Mouse (Mus musculus) heart, adult 10 weeks (tissue): Measurements from ENCODE around the gene Pnmal1. TPM values are rescaled to one million over a fixed set of nuclear protein-coding genes. Genes with fewer than 3 reads are reported as not detected.

Experiments used
- polyA plus RNA-seq: library from polyadenylated mRNA; stranded (reverse); fragments of 350-450 nt; fragmentation: Illumina TruSeq; extraction: RNeasy Lipid Tissue Mini Kit (QIAGEN cat#74804); gene quantifications from one replicate; pipeline ENCODE4 v1.2.3, GENCODE M21; 2014; ENCODE audit warnings: low read depth, low replicate concordance

Gene Pnmal1
- 0.10 TPM for polyA plus RNA-seq

GRCm38 (mm10) chr7:16959539-16960187 is at the start of gene Pnmal1:
Gene Pnmal1, plus strand, starts transcription at chr7:16959679.

GRCm38 (mm10) chr7:16924037-16924834 is 35.2 kb upstream of the Pnmal1 start, which contains the start of gene Calm3:
Gene Calm3, minus strand, starts transcription at chr7:16924114.

GRCm38 (mm10) chr7:16944061-16944807 is 15.2 kb upstream of the Pnmal1 start, which contains the start of gene Pnmal2:
Gene Pnmal2, plus strand, starts transcription at chr7:16944682.

DNA sequence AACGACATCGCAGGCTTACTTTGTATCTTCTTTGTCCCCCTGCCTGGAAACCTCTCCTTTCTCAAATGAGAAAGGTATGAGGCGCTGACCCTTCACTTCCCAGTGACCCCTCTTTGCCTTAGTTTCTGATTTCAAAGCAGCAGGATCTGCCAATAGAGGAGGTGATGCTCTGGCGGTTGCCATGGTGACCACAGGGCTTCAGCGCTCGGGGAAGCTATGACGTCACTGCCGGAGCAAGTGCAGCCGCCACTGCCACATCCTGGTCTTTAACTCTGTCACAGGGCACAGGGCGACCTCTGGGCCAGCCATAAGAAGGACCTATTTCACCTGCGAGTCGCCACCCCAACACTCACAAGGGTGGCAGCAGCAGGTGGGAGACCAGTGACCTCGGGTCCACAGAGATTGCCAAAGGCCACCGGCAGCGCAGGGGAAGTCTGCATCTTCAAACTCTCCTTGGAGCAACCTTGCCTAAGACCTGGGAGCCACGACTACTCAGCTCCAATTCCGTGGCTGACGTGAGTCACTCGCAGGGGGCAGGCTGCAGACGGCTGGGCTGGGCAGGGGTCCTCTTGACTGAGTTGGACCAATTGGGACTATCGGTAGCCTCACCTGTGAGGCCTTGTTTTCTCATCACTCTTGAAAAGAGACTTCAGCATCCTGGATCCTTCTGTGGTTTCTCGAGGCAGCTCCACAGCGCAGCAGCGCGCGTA is 23.5 kb downstream of the Pnmal1 start, which contains the start of gene Gm42372:
Gm42372 (plus strand) TSS at position 228 of the 710 bp plus-strand sequence.

DNA sequence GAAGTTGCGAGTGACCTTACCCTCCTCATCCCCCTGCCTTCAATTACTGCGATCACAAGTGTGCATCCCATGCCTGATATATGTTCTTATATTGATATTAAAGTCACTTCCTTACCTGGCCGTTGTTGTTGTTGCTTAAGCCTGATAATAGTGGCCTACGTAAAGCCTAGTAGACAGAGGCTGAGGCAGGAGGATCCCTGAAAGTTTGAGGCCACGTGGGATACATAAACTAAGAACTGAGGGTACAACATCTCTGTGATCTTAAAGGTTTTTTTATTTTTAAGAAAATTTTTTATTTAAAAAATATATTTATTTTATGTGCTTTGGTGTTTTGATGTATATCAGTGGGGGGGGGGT is 33.0 kb downstream of the Pnmal1 start, which contains the start of gene Ccdc8:
Ccdc8 (plus strand) TSS at position 258 of the 357 bp plus-strand sequence.

Other genes with a start within 250 kb of the Pnmal1 start
- not detected for gene Ceacam9, start 237.8 kb upstream of the Pnmal1 start, polyA plus RNA-seq
- gene Ap2s1, start 221.3 kb upstream of the Pnmal1 start, polyA plus RNA-seq, result 101 TPM
- 27.6 TPM for gene Slc1a5, start 178.3 kb upstream of the Pnmal1 start, polyA plus RNA-seq
- gene Strn4, start 143.8 kb upstream of the Pnmal1 start, polyA plus RNA-seq, result 57.6 TPM
- 41.3 TPM for gene Fkrp, start 142.9 kb upstream of the Pnmal1 start, polyA plus RNA-seq
- gene Prkd2, start 116.8 kb upstream of the Pnmal1 start, polyA plus RNA-seq, result 16.4 TPM
- gene Dact3, start 84.4 kb upstream of the Pnmal1 start, polyA plus RNA-seq, result 9.5 TPM
- gene Gng8, start 67.9 kb upstream of the Pnmal1 start, polyA plus RNA-seq, result 3.7 TPM
- 3.4 TPM for gene Ptgir, start 53.2 kb upstream of the Pnmal1 start, polyA plus RNA-seq
- gene Calm3, start 35.6 kb upstream of the Pnmal1 start, polyA plus RNA-seq, result 115 TPM
- 3.4 TPM for gene Pnmal2, start 15.0 kb upstream of the Pnmal1 start, polyA plus RNA-seq
- gene Gm42372, start 23.4 kb downstream of the Pnmal1 start, polyA plus RNA-seq, result not detected
- 3.9 TPM for gene Ccdc8, start 33.0 kb downstream of the Pnmal1 start, polyA plus RNA-seq
- gene Ppp5c, start 68.2 kb downstream of the Pnmal1 start, polyA plus RNA-seq, result 78.9 TPM
- gene Hif3a, start 102.7 kb downstream of the Pnmal1 start, polyA plus RNA-seq, result 0.84 TPM
- gene Psg16, start 114.4 kb downstream of the Pnmal1 start, polyA plus RNA-seq, result not detected
- gene Ceacam3, start 190.6 kb downstream of the Pnmal1 start, polyA plus RNA-seq, result not detected
- gene Psg29, start 243.8 kb downstream of the Pnmal1 start, polyA plus RNA-seq, result not detected